Mouse (Mus musculus) large intestine, adult 2 months (tissue): Measurements from ENCODE around the gene Large1. TPM values are rescaled to one million over a fixed set of nuclear protein-coding genes. Genes with fewer than 3 reads are reported as not detected.
"Not testable (repeated sequence)": the region's sequence is repeated elsewhere in the genome, so short reads cannot be mapped to it uniquely, and the experiment has no call there.

ENCODE experiments used
- DNase-seq: peaks from one replicate; pipeline ENCODE4 v3.0.0-alpha.2; 2012; ENCODE audit warnings: low read depth, low spot score
- WGBS: fragments of 180-500 bp; shearing (Covaris S2); methylation state at CpG from one replicate; pipeline ENCODE4 v1.1.7; 2018; 5-methylcytosine and 5-hydroxymethylcytosine counted together
- polyA plus RNA-seq: library from polyadenylated mRNA; depleted of rRNA; stranded (reverse); fragments of >200 nt; gene quantifications from 2 replicates; pipeline ENCODE4 v1.2.3, GENCODE M21; 2012

Gene Large1
- polyA plus RNA-seq, 1 experiment, result 5.1 TPM

- no peak for DNase-seq
- WGBS, result 89% methylated on average over 1 of the region's 1 CpGs
Observed at GRCm38 (mm10) chr8:73054726-73055125, 298.6 kb downstream of the Large1 start.

- WGBS, result 92% methylated on average over 3 of the region's 3 CpGs
- DNase-seq, result no peak
Observed at GRCm38 (mm10) chr8:73053878-73054277, 299.5 kb downstream of the Large1 start.

- 46% methylated on average over 1 of the region's 1 CpGs for WGBS
- no peak for DNase-seq
Observed at GRCm38 (mm10) chr8:73052414-73052813, 300.9 kb downstream of the Large1 start.

- DNase-seq, result no peak
- 76% methylated on average over 3 of the region's 3 CpGs for WGBS
Observed at GRCm38 (mm10) chr8:73048136-73048535, 305.2 kb downstream of the Large1 start.

- no peak for DNase-seq
Observed at GRCm38 (mm10) chr8:73029787-73030186, 323.6 kb downstream of the Large1 start.

- DNase-seq, result no peak
- 86% methylated on average over 1 of the region's 1 CpGs for WGBS
Observed at GRCm38 (mm10) chr8:73018241-73018640, 335.1 kb downstream of the Large1 start.

- WGBS, result 78% methylated on average over 1 of the region's 1 CpGs
- DNase-seq, result no peak
Observed at GRCm38 (mm10) chr8:73017601-73018000, 335.7 kb downstream of the Large1 start.

- 90% methylated on average over 2 of the region's 2 CpGs for WGBS
- DNase-seq, result no peak
Observed at GRCm38 (mm10) chr8:73016303-73016702, 337.0 kb downstream of the Large1 start.

GRCm38 (mm10) chr8:73007489-73007888 is 345.9 kb downstream of the Large1 start:
- DNase-seq, result no peak
- 54% methylated on average over 2 of the region's 2 CpGs for WGBS

GRCm38 (mm10) chr8:73003858-73004257 is 349.5 kb downstream of the Large1 start:
- 43% methylated on average over 2 of the region's 2 CpGs for WGBS
- no peak for DNase-seq

- 100% methylated on average over 1 of the region's 1 CpGs for WGBS
- no peak for DNase-seq
Observed at GRCm38 (mm10) chr8:72993831-72994230, 359.5 kb downstream of the Large1 start.

GRCm38 (mm10) chr8:72990425-72990824 is 362.9 kb downstream of the Large1 start:
- 71% methylated on average over 2 of the region's 2 CpGs for WGBS

GRCm38 (mm10) chr8:72982832-72983231 is 370.5 kb downstream of the Large1 start:
- WGBS, result 83% methylated on average over 1 of the region's 1 CpGs
- DNase-seq, result no peak

More at GRCm38 (mm10) chr8:72990425-72990824, 362.9 kb downstream of the Large1 start:
- no peak for DNase-seq

- WGBS, result 85% methylated on average over 3 of the region's 3 CpGs
- DNase-seq, result no peak
Observed at GRCm38 (mm10) chr8:72955074-72955473, 398.3 kb downstream of the Large1 start.

GRCm38 (mm10) chr8:72941393-72941792 is 411.9 kb downstream of the Large1 start:
- DNase-seq, result not testable (repeated sequence)
- WGBS, result 70% methylated on average over 8 of the region's 8 CpGs

GRCm38 (mm10) chr8:72919182-72919902 is 434.0 kb downstream of the Large1 start:
- DNase-seq, result no peak
- WGBS, result 71% methylated on average over 2 of the region's 2 CpGs

- no peak for DNase-seq
- 71% methylated on average over 4 of the region's 4 CpGs for WGBS
Observed at GRCm38 (mm10) chr8:72905491-72905890, 447.8 kb downstream of the Large1 start.

- 84% methylated on average over 6 of the region's 6 CpGs for WGBS
- DNase-seq, result no peak
Observed at GRCm38 (mm10) chr8:72901591-72901990, 451.7 kb downstream of the Large1 start.

GRCm38 (mm10) chr8:72899321-72899720 is 454.0 kb downstream of the Large1 start:
- DNase-seq, result no peak
- 97% methylated on average over 3 of the region's 3 CpGs for WGBS

GRCm38 (mm10) chr8:72883033-72883432 is 470.3 kb downstream of the Large1 start:
- no peak for DNase-seq
- 95% methylated on average over 2 of the region's 2 CpGs for WGBS

GRCm38 (mm10) chr8:72873411-72873810 is 479.9 kb downstream of the Large1 start:
- WGBS, result 73% methylated on average over 2 of the region's 2 CpGs

GRCm38 (mm10) chr8:72846881-72847280 is 506.5 kb downstream of the Large1 start:
- DNase-seq, result no peak

More at GRCm38 (mm10) chr8:72873411-72873810, 479.9 kb downstream of the Large1 start:
- no peak for DNase-seq
